Mouse (Mus musculus) ES-E14 (cell line): ENCODE measurements at regions not wholly inside any gene's neighbourhood (a gene's known extent, or its start where the extent isn't known, plus 50 kb on each side); places are given as distances from the start of the nearest gene placed in this dataset.

Experiments used
- CHD2 ChIP-seq: IDR thresholded peaks from 2 replicates; pipeline ENCODE4 v1.6.1; 2014; ENCODE audit warnings: mild to moderate bottlenecking, low read depth, low read length, inconsistent platforms
- HCFC1 ChIP-seq: IDR thresholded peaks from 2 replicates; pipeline ENCODE4 v1.6.1; 2012; ENCODE audit warnings: low read length, inconsistent platforms, borderline replicate concordance; ENCODE audit not compliant: insufficient read depth
- MAFK ChIP-seq: IDR thresholded peaks from 2 replicates; pipeline ENCODE4 v1.6.1; 2014; ENCODE audit warnings: mild to moderate bottlenecking, low read depth, low read length, inconsistent platforms; ENCODE audit not compliant: insufficient read depth

- no peak for TF ChIP-seq HCFC1
- no peak for TF ChIP-seq CHD2
- TF ChIP-seq MAFK: no peak
These were observed 2558.3 kb upstream of the Gm6569 start for GRCm38 (mm10) chr15:71275876-71276565.
